In the genomic region with DNA sequence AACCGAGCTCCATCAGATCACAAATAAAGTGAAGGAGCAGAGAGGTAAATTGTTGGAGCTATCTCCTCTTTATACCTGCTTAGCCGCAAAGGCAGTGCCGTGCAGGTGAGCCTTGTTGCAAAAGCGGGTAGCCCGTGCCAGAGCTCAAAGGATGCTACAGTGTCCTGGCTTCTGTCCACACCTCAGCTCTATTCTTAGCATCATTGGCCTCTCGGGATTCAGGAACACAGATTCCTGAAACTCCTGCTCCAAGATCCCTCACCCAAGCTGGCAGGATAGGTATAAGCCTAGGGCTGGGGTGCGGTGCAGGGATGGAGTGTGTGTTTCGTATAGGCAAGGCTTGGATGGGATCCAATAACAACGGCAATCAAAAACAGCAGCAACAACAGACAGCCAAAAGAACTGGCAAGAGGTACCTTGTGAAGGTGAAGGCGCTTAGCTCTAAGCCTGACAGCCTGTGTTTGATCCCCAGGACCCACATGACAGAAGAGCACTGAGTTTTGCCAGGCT, we compare ENCODE assay signal across 24 mouse cellular contexts. TPM values are rescaled to one million over a fixed set of nuclear protein-coding genes. Genes with fewer than 3 reads are reported as not detected.
"Had no signal": no experiment of that assay in that cellular context is flagged by ENCODE, and none has a peak within 500 bp of the region (broad histone marks: within the 10 kb centered on the region; RNA-seq: fewer than 3 reads in every experiment).

No protein-coding gene starts in this region.

- DNase-seq: kidney, postnatal 14 days; kidney, postnatal 4 days; layer of hippocampus, adult 9-11 months; liver, postnatal 0 days; lung, embryonic 14.5 days; right cerebral cortex, adult 18-20 months; right cerebral cortex, postnatal 14 days; right cerebral cortex, postnatal 4 days; spleen, adult 18-20 months; thymus, postnatal 25 days had no signal

- H3K4me1 ChIP-seq: midbrain, embryonic 12.5 days; midbrain, embryonic 15.5 days; neural tube, embryonic 12.5 days; neural tube, embryonic 15.5 days; stomach, embryonic 15.5 days had no signal

- H3K27ac ChIP-seq: limb, embryonic 15.5 days; liver, embryonic 14.5 days; macrophage; midbrain, embryonic 12.5 days; midbrain, embryonic 15.5 days; neural tube, embryonic 12.5 days; neural tube, embryonic 15.5 days; stomach, embryonic 15.5 days had no signal

- H3K9me3 ChIP-seq: limb, embryonic 15.5 days; midbrain, embryonic 12.5 days; midbrain, embryonic 15.5 days; neural tube, embryonic 12.5 days; neural tube, embryonic 15.5 days; stomach, embryonic 15.5 days had no signal

- H3K36me3 ChIP-seq: limb, embryonic 15.5 days; midbrain, embryonic 12.5 days; midbrain, embryonic 15.5 days; neural tube, embryonic 12.5 days; neural tube, embryonic 15.5 days; stomach, embryonic 15.5 days had no signal

- H3K9ac ChIP-seq: limb, embryonic 15.5 days; liver, embryonic 14.5 days; liver, postnatal 0 days; lung, embryonic 14.5 days; midbrain, embryonic 12.5 days; midbrain, embryonic 15.5 days; neural tube, embryonic 12.5 days; neural tube, embryonic 15.5 days; stomach, embryonic 15.5 days had no signal

- H3K4me2 ChIP-seq: limb, embryonic 15.5 days; liver, embryonic 11.5 days; lung, embryonic 14.5 days; midbrain, embryonic 12.5 days; midbrain, embryonic 15.5 days; neural tube, embryonic 12.5 days; neural tube, embryonic 15.5 days; stomach, embryonic 15.5 days had no signal

- H3K4me3 ChIP-seq: limb, embryonic 15.5 days; midbrain, embryonic 12.5 days; midbrain, embryonic 15.5 days; neural tube, embryonic 12.5 days; neural tube, embryonic 15.5 days; stomach, embryonic 15.5 days had no signal

- H3K27me3 ChIP-seq: limb, embryonic 15.5 days; midbrain, embryonic 15.5 days; neural tube, embryonic 12.5 days; neural tube, embryonic 15.5 days; stomach, embryonic 15.5 days had no signal

- ATAC-seq: liver, postnatal 0 days; lung, postnatal 0 days; midbrain, embryonic 15.5 days had no signal

RNA-seq across cellular contexts. Expression of a gene that starts 46.6 kb away (rescaled TPM):
- polyA plus RNA-seq: liver, postnatal 0 days; macrophage had no signal

RNA-seq across cellular contexts. Expression of a gene that starts 55.0 kb away (rescaled TPM):
- total RNA-seq: left cerebral cortex, adult 18-20 months; megakaryocyte, adult 5-6 weeks had no signal
- polyA plus RNA-seq: limb, embryonic 11.5 days; limb, embryonic 15.5 days; liver, embryonic 11.5 days; liver, embryonic 14.5 days; liver, postnatal 0 days; lung, embryonic 14.5 days; lung, postnatal 0 days; macrophage; stomach, embryonic 15.5 days; thymus, postnatal 0 days had no signal
